Mouse (Mus musculus): ENCODE measurements around the gene Adgrb3.
"Not testable (repeated sequence)": the region's sequence is repeated elsewhere in the genome, so short reads cannot be mapped to it uniquely, and the experiment has no call there.

Gene Adgrb3

DNA sequence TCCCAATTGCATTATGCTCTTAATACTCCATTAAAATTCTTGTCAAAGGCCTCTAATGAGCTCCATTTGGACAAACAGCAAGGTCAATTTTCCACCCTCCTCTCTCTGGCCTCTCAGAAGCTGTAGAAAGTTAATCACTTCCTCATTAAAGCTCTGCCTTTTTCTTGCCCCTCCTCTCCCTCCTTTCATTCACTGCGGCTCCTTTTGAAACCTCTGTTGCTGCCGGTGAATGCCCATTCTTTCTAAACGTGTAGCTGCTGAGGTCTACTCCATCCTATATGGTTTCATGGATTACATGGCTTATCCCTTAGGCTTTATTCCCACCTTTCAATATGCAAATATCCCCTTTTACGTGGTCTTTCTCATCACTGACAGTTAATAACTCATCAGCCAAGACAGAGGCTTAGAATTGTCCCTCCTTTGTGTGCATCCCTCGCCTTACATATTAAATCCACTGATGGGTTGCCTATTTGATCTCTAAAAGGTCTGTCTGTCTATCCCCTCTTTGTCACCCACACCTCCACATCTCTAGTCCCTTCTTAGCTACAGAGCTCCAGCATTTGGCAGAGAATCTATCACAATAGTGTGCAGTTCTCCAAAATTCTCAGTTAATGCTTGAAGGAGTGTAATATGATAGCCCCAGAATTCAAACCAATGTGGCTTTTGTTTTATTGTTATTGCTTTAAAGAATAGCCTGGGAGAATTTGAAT lies 741.3 kb downstream of the Adgrb3 start:
- no peak for DNase-seq

DNA sequence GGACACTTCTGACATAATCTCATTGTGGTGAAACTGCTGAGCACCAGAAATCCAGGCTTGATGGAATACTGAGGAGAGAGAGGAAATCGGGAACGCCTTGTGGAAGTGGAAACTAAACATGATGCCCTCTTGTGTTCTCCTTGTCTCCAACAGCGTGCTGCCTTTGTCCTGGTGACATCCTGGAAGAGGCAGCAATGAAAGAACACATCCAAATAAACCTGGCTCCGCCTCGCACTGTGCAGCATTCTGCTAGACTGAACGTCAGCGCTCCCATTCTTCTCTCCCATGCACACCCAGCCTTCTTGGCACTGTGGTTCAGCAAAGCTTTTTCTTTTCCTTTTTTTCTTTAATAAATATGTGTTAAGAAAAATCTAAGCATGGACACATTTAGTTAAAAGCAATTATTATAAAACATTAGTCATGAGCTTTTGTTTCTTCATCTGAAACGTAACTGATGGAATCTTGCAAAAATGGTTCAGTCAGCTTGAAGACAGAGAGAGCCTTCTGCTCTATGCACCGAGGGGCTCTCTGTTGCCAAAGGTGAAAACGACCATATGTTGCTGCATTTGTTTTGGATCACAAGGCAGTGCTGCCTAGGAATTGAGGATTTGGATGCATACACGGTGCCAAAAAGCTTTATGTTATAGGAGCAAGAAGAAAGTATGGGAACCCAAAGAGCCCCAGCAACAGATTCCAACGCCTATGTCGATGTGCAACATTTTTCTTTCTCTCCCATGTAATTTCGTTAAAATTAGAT lies 743.7 kb downstream of the Adgrb3 start:
- DNase-seq, result peak; percentile 84 to 87

DNA sequence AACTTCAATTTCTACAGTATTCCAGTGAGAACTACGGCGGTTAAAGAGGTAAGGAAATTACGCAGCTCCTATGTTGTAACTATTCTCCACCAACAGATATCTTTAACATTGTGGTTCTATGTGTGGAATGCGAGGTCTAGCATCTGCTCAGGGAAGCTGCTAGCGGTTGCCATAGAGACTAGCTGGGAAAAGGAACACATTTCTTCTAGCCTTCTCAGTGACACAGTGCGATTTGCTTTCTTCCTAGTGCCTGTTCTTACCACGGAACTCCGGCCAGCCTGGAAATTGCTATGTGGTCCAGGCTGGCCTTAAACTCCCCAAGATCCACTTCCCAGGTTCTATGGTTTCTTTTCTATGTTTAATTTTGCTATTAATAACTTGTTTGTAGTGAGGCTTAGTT lies 747.1 kb downstream of the Adgrb3 start:
- DNase-seq, result no peak

DNA sequence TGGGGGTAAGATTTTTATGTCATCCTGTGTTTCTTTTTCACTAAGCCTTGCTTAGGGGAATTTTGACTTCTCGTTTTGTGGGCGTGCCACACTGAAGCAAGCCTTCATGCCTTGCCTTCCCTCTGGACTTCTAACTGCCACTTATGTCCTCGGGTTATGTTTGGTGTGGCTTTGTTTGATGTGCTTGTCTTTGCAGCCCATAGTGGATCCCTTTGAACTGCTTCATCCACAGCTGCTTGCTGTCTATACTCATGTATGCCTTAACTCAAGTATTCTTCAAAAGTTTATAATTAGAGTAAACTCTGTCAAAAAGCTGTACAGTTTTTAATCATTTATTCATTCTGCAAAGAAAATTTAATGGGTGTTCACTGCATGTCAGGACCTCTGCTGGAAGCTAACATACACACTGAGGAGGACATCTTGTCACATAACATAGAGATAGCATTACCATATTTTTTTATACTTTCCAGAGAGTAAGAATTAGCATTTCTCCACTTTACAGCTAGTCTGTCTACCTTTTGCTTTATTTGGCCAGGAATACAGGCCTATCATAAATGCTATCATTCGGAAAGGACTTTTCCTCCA lies 748.1 kb downstream of the Adgrb3 start:
- DNase-seq, result no peak

DNA sequence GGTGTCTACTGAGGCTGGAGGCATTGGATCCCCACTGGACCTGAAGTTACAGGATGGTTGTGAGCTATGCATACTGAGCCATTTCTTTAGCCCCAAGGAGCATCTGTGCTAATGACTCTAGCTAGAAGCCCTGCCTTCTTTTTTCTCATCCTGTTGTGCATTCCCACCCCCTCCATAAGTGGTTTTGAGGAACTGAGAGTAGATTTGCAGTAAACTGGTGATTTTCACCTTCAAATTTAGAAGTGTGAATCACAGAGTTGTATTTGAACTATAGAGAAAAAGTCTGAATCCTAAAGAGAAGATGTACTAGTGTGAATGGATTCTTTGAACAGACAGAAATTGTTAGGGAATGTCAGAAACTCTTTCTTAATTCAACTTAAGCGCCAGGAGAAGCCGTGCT lies 750.1 kb downstream of the Adgrb3 start:
- DNase-seq, result no peak

DNA sequence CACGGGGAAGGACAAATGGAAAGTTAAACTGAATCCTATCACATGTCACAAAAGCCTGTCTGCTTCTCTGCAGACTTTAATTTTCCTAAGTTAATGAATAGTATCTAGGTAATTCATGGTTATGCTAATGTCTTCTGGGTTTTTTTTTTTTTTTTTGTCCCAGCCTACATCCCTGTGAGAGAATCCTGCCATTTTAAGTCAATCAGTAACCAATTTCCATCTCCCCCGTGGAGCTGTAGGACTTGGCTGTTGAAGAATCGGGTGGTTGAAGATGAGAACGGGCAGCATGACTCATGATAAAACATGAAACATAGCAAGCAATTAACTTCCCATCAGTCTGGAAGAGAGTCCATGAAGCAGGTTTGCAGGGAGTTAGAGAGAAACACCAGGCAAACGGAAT lies 753.6 kb downstream of the Adgrb3 start:
- DNase-seq, result no peak

DNA sequence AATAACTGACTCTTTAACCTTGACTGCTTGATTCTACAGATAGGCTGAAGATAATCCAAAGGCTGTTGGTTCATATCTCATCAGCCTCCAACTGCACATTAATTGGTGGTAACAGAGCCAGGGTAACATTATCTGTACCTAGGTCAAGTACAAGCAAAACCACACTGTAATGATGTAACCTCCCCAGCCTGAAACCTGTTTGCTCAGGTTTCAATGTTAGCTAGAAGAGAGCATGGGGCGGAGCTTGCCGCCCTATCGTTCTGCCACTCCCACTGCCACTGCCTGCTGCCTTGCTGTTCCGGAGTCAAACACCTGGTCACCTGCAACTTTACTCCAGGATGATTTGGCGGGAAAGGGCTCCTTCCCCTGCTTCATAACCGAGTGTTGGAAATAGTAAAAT lies 765.5 kb downstream of the Adgrb3 start:
- DNase-seq, result no peak

DNA sequence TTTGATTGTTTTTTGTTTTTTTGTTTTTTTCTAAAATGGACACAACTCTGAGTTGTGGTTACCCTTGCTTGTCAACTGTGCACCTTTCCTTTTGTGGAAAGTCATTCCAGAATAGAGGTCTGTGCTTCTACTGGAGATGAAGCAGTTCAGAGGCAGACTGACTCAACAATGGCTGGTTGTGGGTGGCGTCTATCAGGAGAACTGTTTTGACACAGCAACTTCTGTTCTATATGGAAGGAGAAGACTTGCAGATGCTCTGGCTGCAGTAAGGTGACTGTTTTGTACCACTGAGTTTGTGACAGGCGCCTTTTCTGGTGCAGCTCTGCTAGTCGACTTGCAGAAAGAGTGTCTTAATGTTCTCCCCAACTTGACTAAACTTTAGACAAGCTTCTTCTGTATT lies 768.6 kb downstream of the Adgrb3 start:
- no peak for DNase-seq

DNA sequence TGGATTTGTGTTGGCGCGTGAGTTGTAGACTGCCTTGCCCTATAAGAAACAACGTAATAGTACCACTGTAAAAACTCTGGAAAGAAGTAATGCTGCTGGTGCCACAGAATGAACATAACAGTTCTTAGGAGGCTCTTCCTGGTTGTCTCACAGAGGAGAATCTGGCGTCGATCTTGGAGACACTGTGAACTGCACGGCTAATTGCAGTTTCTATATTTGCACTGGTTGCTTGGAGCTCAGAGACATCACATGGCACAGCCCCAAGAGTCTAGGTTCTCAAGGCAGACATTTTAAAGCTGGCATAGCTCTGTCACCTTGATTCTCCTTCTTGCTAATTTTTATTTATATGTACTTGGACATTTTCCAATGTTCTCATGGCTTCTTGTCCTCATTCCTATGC lies 769.3 kb downstream of the Adgrb3 start:
- peak; percentile 64 to 69 for DNase-seq

DNA sequence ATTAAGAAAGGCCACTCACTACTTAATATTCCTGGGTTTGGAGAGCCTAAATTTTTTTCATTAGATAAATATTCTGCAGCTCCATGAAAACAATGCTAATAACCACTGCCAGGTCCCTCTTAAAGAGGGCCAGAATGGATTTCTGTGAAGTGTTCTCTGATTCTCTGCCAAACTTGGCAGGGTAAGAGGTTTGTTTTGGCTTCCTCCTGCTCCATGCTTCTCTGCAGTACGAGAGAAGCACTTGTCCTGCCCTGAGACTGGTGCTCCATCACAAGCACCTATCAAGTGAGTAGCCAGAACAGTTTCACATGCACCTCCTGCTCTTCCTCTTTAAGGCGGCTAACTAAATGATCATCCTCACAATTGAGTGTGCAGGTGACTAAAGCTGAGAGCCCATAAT lies 771.9 kb downstream of the Adgrb3 start:
- DNase-seq, result peak; percentile 45 to 58

DNA sequence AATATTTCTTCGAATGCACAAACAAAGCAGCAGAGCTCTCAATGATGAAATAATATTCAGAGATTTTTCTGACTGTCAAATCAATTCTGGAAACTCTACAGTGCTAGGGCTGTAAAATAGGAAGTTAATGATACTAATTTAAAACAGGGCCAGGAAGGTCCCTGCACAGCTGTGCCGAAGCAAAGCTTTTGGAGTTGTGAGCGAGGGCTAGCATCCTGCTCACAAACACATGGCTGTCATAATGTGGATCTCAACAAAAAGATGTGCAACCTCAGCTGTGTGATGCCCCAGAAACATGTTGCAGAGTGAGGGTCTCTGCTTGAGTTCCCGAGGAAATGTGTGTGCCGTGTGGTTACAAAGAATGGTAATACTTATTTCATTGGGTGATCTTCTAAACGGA lies 772.3 kb downstream of the Adgrb3 start:
- DNase-seq, result no peak

DNA sequence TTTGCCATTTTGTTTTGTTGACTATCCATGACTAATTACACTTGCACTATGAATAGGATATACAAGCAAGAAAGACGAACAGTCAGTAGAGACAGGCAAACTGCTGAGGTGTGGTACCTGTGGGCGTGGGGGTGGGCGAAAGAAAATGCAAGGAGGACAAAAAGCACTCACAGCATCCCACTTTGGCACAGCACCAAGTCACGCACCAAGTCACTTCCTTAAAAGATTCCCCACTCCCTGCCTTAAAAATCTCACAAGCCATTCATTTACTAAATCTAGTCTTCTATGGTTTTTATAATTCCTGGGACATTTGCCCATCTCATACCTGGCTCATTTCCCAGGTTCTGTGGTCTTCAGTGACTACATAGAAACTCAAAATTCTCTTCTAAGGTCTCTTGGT lies 787.4 kb downstream of the Adgrb3 start:
- DNase-seq, result peak; percentile 54 to 64

DNA sequence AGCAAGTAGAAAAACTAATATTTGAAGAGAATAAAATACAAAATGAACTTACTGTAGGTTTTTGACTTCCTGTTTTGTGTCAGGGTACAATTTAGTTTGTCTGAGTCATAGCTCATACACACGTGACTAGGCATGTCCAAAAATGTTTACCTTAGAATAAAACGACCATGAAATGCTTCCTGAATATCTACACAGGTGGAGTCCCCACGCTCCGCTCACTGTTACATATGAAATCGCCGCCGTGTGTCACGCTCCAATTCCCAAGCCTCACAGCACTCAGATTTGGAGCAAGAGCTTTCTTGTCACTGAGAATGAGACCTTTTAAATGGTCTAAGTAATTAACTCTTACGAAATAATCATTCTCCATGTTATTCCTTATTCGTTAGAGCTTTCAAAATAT lies 795.3 kb downstream of the Adgrb3 start:
- DNase-seq, result peak; percentile 70 to 74

DNA sequence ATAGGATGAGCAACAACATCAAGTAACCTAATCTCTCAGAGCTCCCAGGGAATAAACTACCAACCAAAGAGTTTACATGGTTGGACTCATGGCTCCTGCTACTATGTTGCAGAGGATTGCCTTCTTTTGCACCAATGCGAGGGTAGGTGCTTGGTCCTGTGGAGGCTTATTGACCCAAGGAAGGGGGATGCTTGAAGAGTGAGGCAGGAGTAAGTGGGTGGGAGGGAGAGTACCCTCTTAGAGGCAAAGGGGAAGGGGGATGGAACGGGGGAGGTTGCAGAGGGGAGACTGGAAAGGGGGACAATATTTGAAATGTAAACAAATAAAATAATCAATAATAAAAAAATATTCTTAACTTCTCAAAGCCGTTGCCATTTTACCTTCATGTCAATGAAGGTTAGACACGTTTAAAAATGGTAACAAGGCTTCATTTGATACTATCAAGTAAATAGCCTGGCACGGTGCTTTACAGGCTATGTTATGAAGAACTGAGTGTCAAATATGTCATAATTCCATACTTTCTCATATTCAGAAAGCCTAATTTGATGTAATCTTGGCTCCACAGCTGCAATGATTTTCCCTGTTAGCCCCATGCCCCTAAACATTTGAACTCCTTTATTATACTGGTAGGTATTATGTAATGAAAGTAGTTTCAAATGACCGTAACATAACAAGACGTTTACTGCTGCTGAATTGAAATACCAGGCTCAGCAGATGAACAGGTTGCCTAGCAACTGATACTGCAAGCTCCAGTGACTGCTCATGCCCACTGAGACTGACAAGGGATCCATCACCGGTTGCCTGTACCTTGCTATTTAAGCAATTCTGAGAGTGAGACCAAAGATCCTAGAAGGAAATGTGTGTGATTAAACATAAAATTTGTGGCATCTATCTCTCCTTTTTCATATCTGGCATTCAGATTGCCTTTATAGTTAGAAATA lies 796.1 kb downstream of the Adgrb3 start:
- DNase-seq, result peak; percentile 83 to 89

DNA sequence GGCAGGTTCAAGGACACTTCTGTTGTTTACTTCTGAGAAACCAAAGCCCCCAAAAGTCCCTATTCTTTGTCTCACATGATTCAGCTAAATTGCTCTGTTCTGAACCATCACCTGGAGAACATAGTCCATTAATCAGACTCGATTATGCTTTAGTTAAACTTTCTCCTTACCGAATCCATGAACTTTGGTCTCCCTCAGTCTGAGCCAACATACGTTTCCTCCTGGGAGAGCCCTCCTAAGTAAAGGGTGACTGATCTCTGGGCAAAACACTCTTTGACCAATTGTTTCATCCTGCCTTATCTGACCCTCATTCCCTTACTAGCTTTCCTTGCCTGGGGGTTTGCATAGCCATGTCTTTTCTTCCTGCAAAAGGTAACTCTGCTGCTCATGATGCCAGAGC lies 806.4 kb downstream of the Adgrb3 start:
- no peak for DNase-seq

DNA sequence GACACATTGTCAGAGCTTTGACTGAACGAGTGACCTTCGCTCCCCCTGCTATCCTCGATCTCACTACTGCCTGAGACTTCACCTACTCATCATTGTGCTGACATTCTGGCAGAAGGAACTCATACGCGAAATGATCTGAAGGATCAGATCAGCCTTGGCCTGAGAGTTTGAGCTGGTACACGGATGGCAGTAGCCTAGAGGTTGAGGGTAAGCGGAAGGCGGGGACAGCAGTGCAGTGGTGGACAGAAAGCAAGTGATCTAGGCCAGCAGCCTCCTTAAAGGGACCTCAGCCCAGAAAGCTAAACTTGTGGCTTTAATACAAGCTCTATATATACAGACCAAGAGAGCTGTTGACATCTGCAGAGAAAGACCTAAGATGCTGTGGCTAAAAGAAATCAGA lies 811.7 kb downstream of the Adgrb3 start:
- not testable (repeated sequence) for DNase-seq
